Mouse (Mus musculus): Measurements from ENCODE around the gene Tmem69. TPM values are rescaled to one million over a fixed set of nuclear protein-coding genes. Genes with fewer than 3 reads are reported as not detected.

Tmem69 gene
- 10 to 100 TPM in 1 of 2 experiments, 1 to 10 TPM in 1; 9.0 to 11.8 TPM for total RNA-seq (2023)

GRCm38 (mm10) chr4:116555413-116556300 is at the start of gene Tmem69:
Gene Tmem69 (minus strand): TSS chr4:116555936.

DNA sequence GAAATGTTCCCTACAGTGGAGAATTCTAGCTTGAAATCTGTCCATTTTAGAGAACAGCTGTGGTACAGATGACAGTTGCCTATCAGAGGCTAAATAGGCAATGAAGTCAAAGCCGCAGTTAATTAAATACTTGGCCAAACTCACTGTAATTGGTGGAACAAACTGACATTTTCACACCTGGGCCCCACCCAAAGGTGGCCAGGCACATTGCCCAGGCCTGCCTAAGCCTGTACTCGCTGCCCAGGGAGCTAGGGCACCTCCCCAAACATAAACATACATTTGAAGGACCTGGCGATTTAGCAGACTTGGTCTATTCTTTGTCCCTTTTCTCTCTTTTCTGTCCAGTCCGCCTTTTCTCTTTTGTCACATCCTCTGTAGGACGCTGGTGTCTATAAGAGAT is 40.6 kb upstream of the Tmem69 start, which contains the start of gene Ccdc17:
TSS of gene Ccdc17 (plus strand) at position 276 of the 400 bp plus-strand sequence.

GRCm38 (mm10) chr4:116557306-116558121 is 1.8 kb upstream of the Tmem69 start, which contains the start of gene Gpbp1l1:
Gene Gpbp1l1 (plus strand): TSS chr4:116557658.

DNA sequence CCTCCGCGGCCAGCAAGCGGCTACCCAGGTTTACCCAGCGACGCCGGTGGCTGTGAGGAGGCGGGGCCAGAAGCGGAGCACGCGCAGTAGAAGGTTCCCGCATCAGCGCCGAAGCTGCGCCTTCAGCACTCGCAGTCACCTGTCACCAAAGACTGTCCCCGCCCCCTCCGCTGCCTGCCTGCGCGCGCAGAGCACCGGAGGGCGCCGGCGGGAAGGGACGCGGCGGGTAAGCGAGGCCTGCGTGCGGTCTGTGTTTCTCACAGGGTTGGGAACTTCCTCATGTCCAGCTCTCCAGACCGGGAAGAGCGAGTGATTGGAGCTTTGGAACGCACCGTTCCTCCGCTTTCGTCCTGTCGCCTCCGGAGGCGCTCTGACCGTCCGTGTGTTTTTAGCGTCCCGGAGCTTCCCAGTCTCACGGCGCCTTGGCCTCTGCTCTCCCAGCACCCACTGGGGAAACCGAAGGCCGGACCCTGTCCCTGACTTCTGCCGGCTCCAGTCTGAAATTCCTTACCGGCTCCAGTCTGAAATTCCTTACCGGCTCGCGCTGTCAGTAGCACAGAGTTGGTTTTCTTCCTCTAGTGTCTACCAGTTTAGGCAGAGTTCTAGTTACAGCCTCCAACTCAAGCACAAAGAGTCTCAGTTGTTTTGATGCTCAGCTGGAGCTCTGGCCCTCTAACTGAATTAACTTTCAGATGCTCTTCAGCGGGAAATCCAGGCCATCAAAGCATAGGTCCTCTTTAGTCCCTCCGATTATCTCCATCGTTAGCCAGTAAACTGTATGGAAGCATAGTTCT is 48.1 kb downstream of the Tmem69 start, which contains the start of gene Ipp:
TSS of gene Ipp (plus strand) at position 125 of the 794 bp plus-strand sequence.

Other genes with a start within 250 kb of the Tmem69 start
- gene Mast2, start 91.8 kb downstream of the Tmem69 start, total RNA-seq (2023) = 10 to 100 TPM; 15.4 to 22.0 TPM
- gene Ipp, start 48.4 kb downstream of the Tmem69 start, total RNA-seq (2023) = 1 to 10 TPM; 8.8 to 9.1 TPM
- 10 to 100 TPM; 77.5 to 82.1 TPM for gene Gpbp1l1, start 1.7 kb upstream of the Tmem69 start, total RNA-seq (2023)
- 1 to 10 TPM; 7.9 to 8.1 TPM for gene Ccdc17, start 40.7 kb upstream of the Tmem69 start, total RNA-seq (2023)
- gene Nasp, start 72.0 kb upstream of the Tmem69 start, total RNA-seq (2023) = 10 to 100 TPM; 26.8 to 31.5 TPM
- gene Akr1a1, start 95.7 kb upstream of the Tmem69 start, total RNA-seq (2023) = 100 to 1,000 TPM; 454 to 549 TPM
- 100 to 1,000 TPM; 290 to 366 TPM for gene Prdx1, start 129.6 kb upstream of the Tmem69 start, total RNA-seq (2023)
- 1 to 10 TPM; 2.5 to 4.1 TPM for gene Mmachc, start 152.5 kb upstream of the Tmem69 start, total RNA-seq (2023)
- 10 to 100 TPM; 12.4 to 19.0 TPM for gene Ccdc163, start 152.6 kb upstream of the Tmem69 start, total RNA-seq (2023)
- gene Tesk2, start 165.0 kb upstream of the Tmem69 start, total RNA-seq (2023) = 10 to 100 TPM in 1 of 2 experiments, 1 to 10 TPM in 1; 9.7 to 11.5 TPM

Measured in monocyte, adult 59 days (primary cell).